Mouse (Mus musculus) lung, postnatal 0 days (tissue): ENCODE measurements around the gene Rcc1. TPM values are rescaled to one million over a fixed set of nuclear protein-coding genes. Genes with fewer than 3 reads are reported as not detected.

ENCODE experiments used
- ATAC-seq: fragments of 200-750 bp; cut with Nextera tagmentation; 2 replicates; pipeline ENCODE4 v1.8.0; 2017; ENCODE audit warnings: moderate library complexity
- DNase-seq: peaks from one replicate; pipeline ENCODE4 v3.0.0-alpha.2; 2016; ENCODE audit warnings: low spot score
- H3K27ac ChIP-seq: fragments of 300-500 bp; sonication (generic); 2 replicates; pipeline ENCODE4 v1.5.1; 2014; ENCODE audit warnings: antibody characterized with exemption, mild to moderate bottlenecking, low read length, mixed read lengths
- H3K27me3 ChIP-seq: fragments of 300-500 bp; sonication (generic); replicated peaks from 2 replicates; pipeline ENCODE4 v1.6.1; 2014; ENCODE audit warnings: low read length, mixed read lengths; ENCODE audit not compliant: insufficient read depth
- H3K36me3 ChIP-seq: fragments of 300-500 bp; sonication (generic); 2 replicates; pipeline ENCODE4 v1.6.1; 2014; ENCODE audit warnings: low read length, mixed read lengths; ENCODE audit not compliant: insufficient read depth
- H3K4me1 ChIP-seq: fragments of 300-500 bp; sonication (generic); 2 replicates; pipeline ENCODE4 v1.6.1; 2014; ENCODE audit warnings: antibody characterized with exemption, low read depth, low read length, mixed read lengths; ENCODE audit not compliant: insufficient read depth
- H3K4me2 ChIP-seq: fragments of 300-500 bp; sonication (generic); replicated peaks from 2 replicates; pipeline ENCODE4 v1.6.1; 2014; ENCODE audit warnings: low read depth, mild to moderate bottlenecking, low read length, moderate library complexity, mixed read lengths
- H3K4me3 ChIP-seq: fragments of 300-500 bp; sonication (generic); 2 replicates; pipeline ENCODE4 v1.5.1; 2014; ENCODE audit warnings: low read depth, low read length
- H3K9ac ChIP-seq: fragments of 300-500 bp; sonication (generic); replicated peaks from 2 replicates; pipeline ENCODE4 v1.6.1; 2014; ENCODE audit warnings: low read depth, mild to moderate bottlenecking
- H3K9me3 ChIP-seq: fragments of 300-500 bp; sonication (generic); 2 replicates; pipeline ENCODE4 v1.6.1; 2016; ENCODE audit warnings: low read length, mixed read lengths
- CTCF ChIP-seq: IDR thresholded peaks from 2 replicates; pipeline ENCODE4 v1.5.1; 2016; ENCODE audit warnings: antibody characterized with exemption, mild to moderate bottlenecking
- EP300 ChIP-seq: IDR thresholded peaks from 2 replicates; pipeline ENCODE4 v1.6.1; 2016; ENCODE audit warnings: antibody characterized with exemption, mild to moderate bottlenecking, control low read depth
- WGBS: fragments of 180-500 bp; shearing (Covaris S2); extraction: QIAGEN DNeasy Blood & Tissue Kit; methylation state at CpG from one replicate; pipeline ENCODE4 v1.1.7; 2014; 5-methylcytosine and 5-hydroxymethylcytosine counted together
- polyA plus RNA-seq: library from polyadenylated mRNA; unstranded; fragments of >200 nt; fragmentation: Nextera tagmentation; extraction: Ambion mirVana; gene quantifications from 2 replicates; pipeline ENCODE4 v1.2.1, GENCODE M21; 2015

Gene Rcc1
- polyA plus RNA-seq, 1 experiment from 2014 or later = 14.3 TPM

DNA sequence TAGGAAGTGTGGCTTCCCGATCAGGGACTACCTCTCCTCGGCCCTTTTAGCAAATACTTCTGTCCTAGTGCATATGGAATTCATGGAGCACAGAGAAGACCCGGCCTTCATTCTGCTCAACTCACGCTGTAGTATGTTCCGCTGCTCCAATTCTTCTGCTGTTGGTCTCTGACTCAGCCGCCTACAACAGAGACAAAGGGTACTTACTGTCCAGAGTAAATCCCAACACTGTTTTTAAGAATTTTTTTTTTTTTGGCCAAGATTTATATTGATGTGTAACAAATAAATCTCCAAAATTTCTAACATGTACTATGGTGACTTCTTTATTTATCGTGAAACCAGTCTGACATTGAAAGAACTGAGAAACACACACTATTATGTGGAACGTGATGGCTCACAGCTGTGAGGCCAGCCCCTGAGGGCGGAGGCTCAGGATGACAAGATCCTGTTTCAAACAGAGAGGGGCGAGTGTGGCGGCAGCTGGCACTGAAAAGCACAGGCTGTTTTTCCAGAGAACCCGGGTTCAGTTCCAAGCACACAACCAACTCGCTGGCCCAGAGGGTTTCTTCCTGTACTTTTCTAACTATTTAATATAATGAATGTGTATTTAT lies 12.2 kb upstream of the Rcc1 start:
- H3K4me2 ChIP-seq = no peak overlapping the region
- no peaks in the 10 kb centered on the region for H3K27me3 ChIP-seq
- peak; percentile 90 for ATAC-seq
- peak overlapping the region; percentile 66 for H3K27ac ChIP-seq
- peaks cover 38% of the 10 kb centered on the region for H3K36me3 ChIP-seq
- no peaks in the 10 kb centered on the region for H3K4me1 ChIP-seq
- no peak overlapping the region for H3K9ac ChIP-seq
- 60% methylated on average over 13 of the region's 13 CpGs for WGBS
- peak; percentile 86 for DNase-seq
- H3K9me3 ChIP-seq = no peaks in the 10 kb centered on the region
- no peak overlapping the region for H3K4me3 ChIP-seq
- no peak for TF ChIP-seq CTCF
- TF ChIP-seq EP300 = peak; percentile 42; the same call in 1 of the 2 replicates

DNA sequence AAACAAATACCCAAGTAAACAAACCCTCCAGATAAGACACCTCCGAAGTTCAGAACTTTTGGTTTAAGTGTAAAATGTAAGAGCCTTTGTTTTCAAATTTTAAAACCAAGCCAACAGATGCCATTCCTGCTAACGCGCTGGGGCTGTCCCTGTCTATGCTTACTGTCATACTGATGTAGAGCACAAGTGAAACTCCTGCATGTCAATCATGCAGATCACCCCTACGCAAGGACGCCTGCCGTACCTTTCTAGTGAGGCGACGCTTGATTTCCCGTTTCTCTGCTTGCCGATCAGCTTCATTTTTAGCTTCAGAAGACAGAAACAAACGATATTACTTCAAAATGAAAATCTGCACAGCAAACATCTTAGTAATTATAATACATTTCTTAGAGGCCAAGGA lies 10.1 kb upstream of the Rcc1 start:
- Histone ChIP-seq H3K27me3 (no peaks in the 10 kb centered on the region), H3K27ac (no peak overlapping the region), H3K4me3 (no peak overlapping the region), H3K4me2 (no peak overlapping the region), H3K36me3 (peaks cover 41% of the 10 kb centered on the region), H3K9me3 (no peaks in the 10 kb centered on the region), H3K9ac (no peak overlapping the region), H3K4me1 (no peaks in the 10 kb centered on the region)
- TF ChIP-seq CTCF (no peak), EP300 (no peak)
- WGBS = 95% methylated on average over 11 of the region's 11 CpGs
- ATAC-seq (no peak), DNase-seq (no peak)

DNA sequence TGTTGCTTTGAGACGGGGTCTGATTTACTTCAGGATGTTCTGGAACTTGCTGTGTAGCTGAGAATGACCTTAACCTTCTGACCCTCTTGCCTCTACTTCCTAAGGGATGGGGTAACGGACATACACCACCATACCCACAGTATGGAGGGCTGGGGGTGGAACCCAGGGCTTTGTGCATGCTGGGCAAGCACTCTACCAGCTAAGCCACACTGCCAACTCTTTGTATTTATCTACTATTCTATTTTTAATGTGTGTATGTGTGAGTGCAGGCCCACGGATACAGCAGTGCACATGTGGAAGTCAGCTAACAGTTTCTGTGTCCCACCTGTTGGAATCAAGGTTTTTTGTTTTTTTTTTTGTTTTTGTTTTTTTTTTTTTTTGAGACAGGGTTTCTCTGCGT lies 6.1 kb upstream of the Rcc1 start:
- no peak overlapping the region for H3K4me2 ChIP-seq
- H3K36me3 ChIP-seq = peaks cover 25% of the 10 kb centered on the region; the same call in 1 of the 2 replicates
- H3K4me3 ChIP-seq = no peak overlapping the region
- TF ChIP-seq EP300 (no peak), CTCF (no peak)
- H3K9ac ChIP-seq = no peak overlapping the region
- H3K9me3 ChIP-seq = no peaks in the 10 kb centered on the region
- H3K4me1 ChIP-seq = no peaks in the 10 kb centered on the region
- H3K27me3 ChIP-seq = no peaks in the 10 kb centered on the region
- 85% methylated on average over 4 of the region's 4 CpGs for WGBS
- DNase-seq (no peak), ATAC-seq (no peak)
- H3K27ac ChIP-seq = no peak overlapping the region

DNA sequence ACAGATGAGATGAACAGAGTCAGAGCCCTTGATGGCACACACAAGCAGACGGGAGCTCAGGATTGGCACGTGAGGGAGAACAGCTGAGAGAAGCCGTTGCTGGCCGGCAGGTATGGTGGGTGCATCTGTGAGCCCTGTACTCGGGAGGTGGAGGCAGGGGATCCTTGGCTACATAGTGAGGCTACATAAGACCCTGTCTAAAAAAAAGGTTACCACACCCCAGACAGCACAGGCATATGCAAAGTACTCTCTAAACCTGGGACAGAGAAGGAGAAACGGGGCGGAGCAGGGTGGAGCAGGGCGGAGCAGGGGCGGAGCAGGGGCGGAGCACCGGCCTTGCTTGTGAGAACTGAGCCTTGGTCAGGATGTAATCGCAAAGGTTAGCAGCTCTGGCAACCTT lies 2.8 kb upstream of the Rcc1 start:
- Histone ChIP-seq H3K9ac (no peak overlapping the region), H3K4me1 (peaks cover 8% of the 10 kb centered on the region; the same call in 1 of the 2 replicates), H3K4me3 (no peak overlapping the region), H3K9me3 (no peaks in the 10 kb centered on the region), H3K27me3 (no peaks in the 10 kb centered on the region), H3K27ac (no peak overlapping the region), H3K4me2 (no peak overlapping the region), H3K36me3 (peaks cover 13% of the 10 kb centered on the region; the same call in 1 of the 2 replicates)
- WGBS = 50% methylated on average over 12 of the region's 12 CpGs
- TF ChIP-seq CTCF = no peak
- TF ChIP-seq EP300 = no peak
- 0 out of 2 replicates have a peak, but pooled peaks have one; percentile 16 for ATAC-seq
- peak; percentile 48 for DNase-seq

DNA sequence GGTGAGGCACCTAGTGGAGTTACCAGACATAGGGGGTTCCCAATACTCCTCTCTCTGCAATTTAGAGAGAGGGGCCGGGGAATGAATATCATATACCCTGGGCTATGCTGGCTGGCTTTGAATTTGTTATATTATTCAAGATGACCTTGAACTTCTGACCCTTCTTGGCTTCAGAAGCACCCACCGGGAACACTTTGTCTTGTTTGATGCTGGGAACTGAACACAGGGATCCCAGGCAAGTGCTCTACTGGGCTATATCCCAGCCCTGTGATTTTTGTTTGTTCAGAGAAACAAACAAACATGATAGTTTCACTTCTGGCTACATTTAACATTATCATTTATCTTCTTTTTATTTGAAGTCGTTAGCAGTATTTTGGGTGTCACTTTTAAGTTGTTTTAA lies 2.0 kb upstream of the Rcc1 start:
- TF ChIP-seq CTCF (no peak), EP300 (no peak)
- no peak for DNase-seq
- Histone ChIP-seq H3K27me3 (no peaks in the 10 kb centered on the region), H3K4me1 (peaks cover 8% of the 10 kb centered on the region; the same call in 1 of the 2 replicates), H3K9ac (no peak overlapping the region), H3K4me3 (no peak overlapping the region), H3K4me2 (no peak overlapping the region), H3K36me3 (peaks cover 12% of the 10 kb centered on the region; the same call in 1 of the 2 replicates), H3K9me3 (no peaks in the 10 kb centered on the region), H3K27ac (no peak overlapping the region)
- no peak for ATAC-seq
- WGBS = 78% methylated on average over 3 of the region's 3 CpGs

DNA sequence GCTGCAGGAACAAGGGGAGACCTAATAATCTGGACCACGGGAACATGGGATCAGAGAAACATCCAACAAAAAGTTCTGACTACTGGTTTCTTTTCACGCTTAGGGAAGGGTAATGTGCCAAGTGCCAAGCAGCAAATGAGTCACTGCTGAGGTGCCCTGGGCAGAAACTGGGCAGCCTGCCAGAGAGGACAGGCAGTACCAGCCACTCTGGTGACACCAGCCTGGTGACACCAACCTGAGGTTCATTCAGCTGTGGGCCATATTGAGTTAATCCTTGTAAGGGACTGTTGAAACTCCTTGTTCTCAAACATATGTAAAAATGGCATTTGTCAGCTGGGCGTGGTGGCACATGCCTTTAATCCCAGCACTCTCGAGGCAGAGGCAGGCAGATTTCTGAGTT lies 1.2 kb upstream of the Rcc1 start:
- DNase-seq (peak; percentile 29), ATAC-seq (no peak)
- Histone ChIP-seq H3K36me3 (peaks cover 7% of the 10 kb centered on the region; the same call in 1 of the 2 replicates), H3K4me1 (peaks cover 8% of the 10 kb centered on the region; the same call in 1 of the 2 replicates), H3K9me3 (no peaks in the 10 kb centered on the region), H3K4me2 (no peak overlapping the region), H3K4me3 (no peak overlapping the region), H3K27me3 (no peaks in the 10 kb centered on the region), H3K27ac (no peak overlapping the region), H3K9ac (no peak overlapping the region)
- TF ChIP-seq CTCF (no peak), EP300 (no peak)
- WGBS = 74% methylated on average over 4 of the region's 4 CpGs
